Mouse (Mus musculus) ES-Bruce4 (cell line): ENCODE data around the gene Pdia3.

Source experiments
- CTCF ChIP-seq: IDR thresholded peaks from one replicate; pipeline ENCODE4 v1.8.1; 2011; ENCODE audit warnings: low read depth, low read length
- EP300 ChIP-seq: IDR thresholded peaks from 2 replicates; pipeline ENCODE4 v1.6.1; 2011; ENCODE audit warnings: low read depth, low read length; ENCODE audit not compliant: insufficient read depth
- POLR2A ChIP-seq: IDR thresholded peaks from one replicate; pipeline ENCODE4 v1.8.1; 2011; ENCODE audit warnings: low read length; ENCODE audit not compliant: insufficient read depth

DNA sequence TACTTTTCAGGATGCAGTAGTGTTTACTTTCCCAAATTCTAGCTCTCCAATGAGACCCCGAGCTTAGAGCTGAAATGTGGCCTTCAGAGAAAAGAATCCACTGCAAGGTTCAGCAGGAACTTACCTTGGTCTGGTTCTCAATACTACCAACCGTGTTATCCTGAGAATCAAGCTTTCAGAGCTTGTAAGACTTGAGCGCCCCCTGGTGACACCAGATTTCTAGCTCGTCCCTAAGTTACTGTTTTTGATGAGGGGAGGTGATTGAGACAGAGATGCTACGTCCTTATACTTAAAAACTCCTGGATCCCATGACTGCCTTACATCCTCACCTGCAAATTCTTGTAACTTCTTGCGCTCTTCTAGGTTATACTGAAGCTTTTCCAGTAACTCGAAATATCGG lies 17.0 kb upstream of the Pdia3 start:
- no peak for TF ChIP-seq POLR2A
- no peak for TF ChIP-seq CTCF
- TF ChIP-seq EP300, result no peak
